Mouse (Mus musculus): ENCODE results near the gene Hpse2.

- TF ChIP-seq CTCF (conservative IDR thresholded peaks at IDR 0.05; ENCODE audit: insufficient read depth, insufficient read length, low read depth, low read length) (no peak), POLR2A (IDR thresholded peaks at IDR 0.05; ENCODE audit: low read depth, low read length) (no peak)
These were observed 519.0 kb downstream of the Hpse2 start for GRCm38 (mm10) chr19:42868958-42869662.

All from kidney, adult 2 months (tissue).